Mouse (Mus musculus) megakaryocyte, embryonic 14.5 days (primary cell): ENCODE data around the gene Gm38431.

Experiments
- FLI1 ChIP-seq: IDR thresholded peaks from 2 replicates; pipeline ENCODE4 v1.6.1; 2012; ENCODE audit warnings: low read length, inconsistent platforms, mixed read lengths
- GATA1 ChIP-seq: IDR thresholded peaks from 3 replicates; pipeline ENCODE4 v1.6.1; 2012; ENCODE audit warnings: mixed read lengths, low read length, inconsistent platforms, borderline replicate concordance

DNA sequence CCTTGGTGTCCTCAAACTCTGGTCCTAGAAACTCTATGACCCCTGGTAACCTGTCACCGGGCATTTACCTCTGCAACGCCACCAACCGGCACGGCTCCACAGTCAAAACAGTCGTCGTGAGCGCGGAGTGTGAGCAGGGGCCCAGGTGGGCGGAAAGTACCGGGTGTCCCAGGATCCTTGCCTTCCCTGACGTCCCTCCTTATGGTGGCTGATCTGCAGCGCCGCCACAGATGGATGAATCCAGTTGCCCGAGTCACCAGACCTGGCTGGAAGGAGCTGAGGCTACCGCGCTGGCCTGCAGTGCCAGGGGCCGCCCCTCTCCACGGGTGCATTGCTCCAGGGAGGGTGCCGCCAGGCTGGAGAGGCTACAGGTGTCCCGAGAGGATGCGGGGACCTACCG, 55.1 kb downstream of the Gm38431 start:
- TF ChIP-seq GATA1 (no peak), FLI1 (no peak)
